Mouse (Mus musculus) MEL (cell line): ENCODE data around the gene B430306N03Rik.

Source experiments
- CTCF ChIP-seq, 3 experiments: IDR thresholded peaks in 2 of 3; conservative IDR thresholded peaks in 1 of 3; 2 replicates each; pipeline ENCODE4 v1.5.1; 2011 to 2012; ENCODE audit warnings: low read length in 3 of 3, low read depth in 2 of 3, mild to moderate bottlenecking in 2 of 3, improper control_type of control experiment in 1 of 3, inconsistent platforms in 1 of 3, mixed read lengths in 1 of 3, moderate library complexity in 1 of 3; ENCODE audit not compliant: control insufficient read depth in 1 of 3, insufficient read depth in 1 of 3, poor library complexity in 1 of 3, severe bottlenecking in 1 of 3
- HCFC1 ChIP-seq: IDR thresholded peaks from 2 replicates; pipeline ENCODE4 v1.6.1; 2012; ENCODE audit warnings: low read depth, mild to moderate bottlenecking, inconsistent platforms, low read length, improper control_type of control experiment, moderate library complexity
- MAZ ChIP-seq: IDR thresholded peaks from 2 replicates; pipeline ENCODE4 v1.6.1; 2012; ENCODE audit warnings: low read depth, mild to moderate bottlenecking, inconsistent platforms, low read length, improper control_type of control experiment
- MYC ChIP-seq: IDR thresholded peaks from 2 replicates; pipeline ENCODE4 v1.6.1; 2011; ENCODE audit warnings: low read depth, mild to moderate bottlenecking, low read length, improper control_type of control experiment, moderate library complexity
- POLR2AphosphoS2 ChIP-seq: IDR thresholded peaks from 2 replicates; pipeline ENCODE4 v1.6.1; 2011; ENCODE audit warnings: low read length, improper control_type of control experiment
- TAL1 ChIP-seq: IDR thresholded peaks from 2 replicates; pipeline ENCODE4 v1.6.1; 2012; ENCODE audit warnings: mild to moderate bottlenecking, inconsistent platforms, low read length, moderate library complexity, mixed read lengths
- ZKSCAN1 ChIP-seq: IDR thresholded peaks from 2 replicates; pipeline ENCODE4 v1.6.1; 2012; ENCODE audit warnings: low read depth, mild to moderate bottlenecking, inconsistent platforms, low read length, improper control_type of control experiment, moderate library complexity

- peak in 2 of 3 experiments; percentile 54 to 56; a peak in 4 of 6 replicates for TF ChIP-seq CTCF (IDR thresholded peaks at IDR 0.05 in 2 of 3, conservative IDR thresholded peaks at IDR 0.05 in 1 of 3; ENCODE audit: control insufficient read depth in 1 of 3, insufficient read depth in 1 of 3, low read depth in 2 of 3, low read length in 3 of 3, poor library complexity in 1 of 3, severe bottlenecking in 1 of 3)
- TF ChIP-seq MAZ, result no peak
- TF ChIP-seq ZKSCAN1, result no peak
- no peak for TF ChIP-seq MYC
- no peak for TF ChIP-seq TAL1
- TF ChIP-seq POLR2AphosphoS2, result no peak
- no peak for TF ChIP-seq HCFC1
Observed at GRCm38 (mm10) chr17:48287276-48287675, 28.7 kb upstream of the B430306N03Rik start.
